Mouse (Mus musculus) MEL-GATA-1-ER (cell line): ENCODE measurements at regions not wholly inside any gene's neighbourhood (a gene's known extent, or its start where the extent isn't known, plus 50 kb on each side); places are given as distances from the start of the nearest gene placed in this dataset.

Source experiments
- DNase-seq: peaks from one replicate; pipeline ENCODE4 v3.0.0-alpha.2; 2012; ENCODE audit warnings: low read depth; ENCODE audit errors: extremely low read depth

DNA sequence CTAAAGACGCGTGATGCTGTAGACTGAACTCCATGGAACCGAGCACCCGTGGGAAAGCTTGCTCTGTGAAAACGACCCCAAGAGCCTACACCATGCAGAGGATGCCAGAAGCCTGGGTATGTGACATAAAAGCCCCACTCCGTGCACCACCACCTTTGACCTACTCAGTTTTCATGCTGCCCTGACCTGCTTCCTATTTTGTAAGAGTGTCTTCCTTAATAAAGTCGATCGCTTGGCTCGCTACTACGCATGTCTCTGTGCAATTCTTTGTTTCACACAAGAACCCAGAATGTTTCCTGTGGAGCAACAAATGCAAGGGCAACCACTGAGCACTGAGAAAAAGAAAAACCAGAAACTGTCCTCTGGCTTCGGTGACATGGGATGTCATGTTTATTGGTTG lies 60.5 kb downstream of the Sec61b start:
- DNase-seq: no peak

DNA sequence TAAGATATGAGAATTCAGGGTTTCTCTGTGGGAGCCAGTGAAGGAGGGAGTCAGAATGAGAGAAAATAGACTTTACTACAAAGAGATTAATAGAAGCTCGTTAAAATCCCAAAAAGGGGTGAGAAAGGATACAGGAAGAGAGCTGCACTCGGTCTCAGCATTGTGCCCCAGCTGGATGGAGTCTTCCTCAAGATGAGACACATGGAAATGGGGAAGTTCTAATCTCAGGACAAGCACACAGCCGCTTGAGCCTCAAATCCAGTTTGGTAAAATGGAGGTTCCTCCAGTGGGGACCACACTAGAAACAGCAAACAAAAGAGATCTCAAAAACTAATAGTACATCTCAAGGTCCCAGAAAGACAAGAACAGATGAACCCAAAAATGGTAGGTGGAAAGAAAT lies 93.2 kb downstream of the Sec61b start:
- peak; percentile 32 for DNase-seq

DNA sequence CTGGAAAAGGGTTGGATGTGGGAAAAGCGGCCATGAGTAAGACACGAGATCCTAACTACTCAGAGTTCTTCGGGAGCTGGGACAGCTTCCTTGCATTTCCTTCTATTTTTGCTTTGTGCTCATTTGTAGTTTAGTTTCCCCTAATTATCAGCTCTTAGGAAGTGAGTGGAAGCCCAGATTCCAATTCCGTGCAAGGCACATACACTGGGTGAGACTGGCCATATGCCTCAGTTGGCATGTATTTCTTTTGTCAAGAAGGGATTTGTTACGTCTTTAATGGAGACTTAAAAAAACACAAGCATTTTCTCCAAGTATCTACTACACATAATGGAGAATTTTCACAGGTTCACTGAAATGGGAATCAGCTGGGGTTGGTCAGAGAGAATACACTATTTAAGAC lies 96.4 kb downstream of the Sec61b start:
- no peak for DNase-seq

DNA sequence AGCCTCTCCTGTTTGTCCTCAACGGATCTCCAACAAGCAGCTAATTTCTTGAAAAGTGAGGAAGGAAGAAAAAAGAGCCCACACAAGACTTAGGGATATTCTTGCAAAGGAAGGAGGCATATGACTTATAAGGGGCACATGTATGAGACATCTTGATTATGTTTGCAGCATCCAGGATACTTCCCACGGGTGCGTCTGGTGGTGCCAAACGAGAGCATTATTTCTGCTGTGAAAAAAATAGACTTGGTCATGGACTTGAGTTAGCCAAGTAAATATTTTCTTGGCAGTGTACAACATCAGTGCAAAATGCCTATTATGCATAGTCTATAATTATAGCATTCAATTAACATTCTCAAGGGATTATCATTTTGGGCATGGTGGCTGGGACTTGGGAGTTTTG lies 101.6 kb downstream of the Sec61b start:
- DNase-seq: no peak

DNA sequence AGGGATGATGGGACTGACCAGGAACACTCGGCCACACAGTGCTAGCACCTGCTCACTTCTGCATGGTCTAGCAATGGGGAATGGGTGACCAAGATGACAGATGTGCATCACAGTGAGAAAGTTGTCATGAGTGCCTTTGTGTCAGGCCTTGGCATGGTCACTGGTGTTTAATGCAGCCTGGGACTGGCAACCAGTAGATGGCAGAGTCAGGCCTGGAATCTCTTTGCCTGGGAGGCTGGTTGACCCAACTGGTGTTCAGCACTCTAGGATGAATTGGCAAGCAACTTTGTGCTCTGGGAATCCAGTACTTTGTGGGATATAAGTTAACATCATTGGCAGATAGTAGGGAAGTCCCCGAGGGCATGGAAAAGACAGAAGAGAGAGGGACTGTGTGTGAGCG lies 103.0 kb downstream of the Sec61b start:
- DNase-seq: no peak

DNA sequence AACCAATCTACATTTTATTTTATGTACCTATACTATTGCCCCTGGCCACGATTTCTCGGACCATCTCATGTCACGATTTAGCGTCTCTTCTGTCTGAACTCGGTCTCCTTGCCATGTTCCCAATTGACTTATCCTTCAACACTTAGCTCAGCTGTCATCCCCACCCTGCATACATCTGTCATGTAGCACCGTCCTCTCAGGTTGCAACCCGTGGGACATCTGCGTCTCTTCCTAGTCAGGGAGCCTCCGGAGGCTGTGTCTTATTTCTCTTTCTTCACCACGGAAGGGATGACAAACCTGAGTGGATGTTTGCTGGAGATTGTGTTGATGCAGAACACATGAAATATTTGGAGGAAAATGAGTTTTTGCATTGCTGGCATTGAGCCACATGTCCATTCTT lies 104.2 kb downstream of the Sec61b start:
- no peak for DNase-seq

DNA sequence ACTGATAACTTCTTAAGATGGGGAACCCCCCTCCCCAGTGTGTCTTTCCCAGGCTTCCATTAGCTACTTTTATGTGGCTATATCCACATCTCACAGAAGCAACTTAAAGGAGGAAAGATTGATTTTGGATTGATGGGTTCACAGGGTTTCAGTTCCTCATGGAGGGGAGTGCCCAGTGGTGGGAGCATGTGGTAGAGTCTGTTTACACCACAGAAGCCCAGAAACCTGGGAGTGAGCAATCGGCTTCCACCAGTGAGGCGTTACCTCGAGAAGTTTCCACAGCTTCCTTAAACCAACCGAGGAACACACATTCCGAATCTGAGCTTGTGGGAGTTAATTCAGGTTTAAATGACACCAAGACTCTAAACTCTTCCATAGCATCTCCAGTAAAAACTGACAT lies 106.1 kb downstream of the Sec61b start:
- no peak for DNase-seq

DNA sequence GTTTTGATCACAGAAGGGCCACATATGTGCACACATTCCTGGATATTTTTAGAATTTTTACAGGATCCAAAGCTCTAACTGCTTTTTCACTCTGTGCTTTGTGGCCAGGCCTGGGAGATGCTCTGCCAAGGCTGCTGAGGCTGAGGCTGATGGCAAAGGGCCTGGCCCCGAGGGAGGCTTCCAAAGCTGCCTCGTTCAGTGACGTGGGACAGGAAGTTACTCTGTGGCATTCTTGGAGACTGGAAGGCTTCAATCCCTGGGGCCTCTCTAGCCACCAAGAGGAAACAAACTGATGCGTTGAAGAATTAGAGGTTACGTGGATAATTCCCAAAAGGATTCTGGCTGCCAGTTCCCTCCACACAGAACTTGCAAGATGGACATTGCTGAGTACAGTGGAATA lies 112.8 kb downstream of the Sec61b start:
- DNase-seq: no peak

DNA sequence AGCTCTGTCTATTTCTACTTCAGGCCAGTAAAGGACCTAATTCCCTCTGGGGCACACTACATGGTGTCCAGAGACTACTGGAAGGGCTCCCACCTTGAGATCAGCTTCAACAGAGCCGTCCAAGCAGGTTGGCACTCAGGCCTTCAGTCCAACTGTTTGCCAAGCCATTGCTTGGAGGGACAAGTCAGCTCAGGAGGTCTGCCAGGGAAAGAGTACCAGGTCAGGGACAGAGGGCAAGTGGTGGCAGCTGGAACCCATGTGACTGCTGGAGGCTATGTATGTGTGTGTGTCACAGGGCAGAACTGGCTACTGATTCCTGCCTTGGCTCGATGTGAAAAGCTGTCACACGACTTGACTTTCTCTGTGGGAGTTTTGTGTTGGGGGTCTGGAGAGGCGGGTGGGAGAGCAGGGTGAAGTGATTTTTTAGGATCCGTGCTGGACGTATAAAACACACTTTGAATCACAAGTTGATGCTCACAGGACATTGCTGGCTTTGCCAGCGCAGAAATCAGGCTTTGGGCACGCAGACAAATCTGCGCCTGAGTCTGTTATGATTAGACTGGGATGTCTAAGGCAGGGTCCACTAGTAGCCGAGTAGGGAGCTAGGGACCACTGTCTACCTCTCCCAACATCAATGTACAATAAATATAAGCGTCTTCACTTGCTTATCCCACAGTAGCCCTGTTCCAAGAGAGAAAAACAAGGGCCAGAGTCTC lies 118.0 kb downstream of the Sec61b start:
- no peak for DNase-seq

DNA sequence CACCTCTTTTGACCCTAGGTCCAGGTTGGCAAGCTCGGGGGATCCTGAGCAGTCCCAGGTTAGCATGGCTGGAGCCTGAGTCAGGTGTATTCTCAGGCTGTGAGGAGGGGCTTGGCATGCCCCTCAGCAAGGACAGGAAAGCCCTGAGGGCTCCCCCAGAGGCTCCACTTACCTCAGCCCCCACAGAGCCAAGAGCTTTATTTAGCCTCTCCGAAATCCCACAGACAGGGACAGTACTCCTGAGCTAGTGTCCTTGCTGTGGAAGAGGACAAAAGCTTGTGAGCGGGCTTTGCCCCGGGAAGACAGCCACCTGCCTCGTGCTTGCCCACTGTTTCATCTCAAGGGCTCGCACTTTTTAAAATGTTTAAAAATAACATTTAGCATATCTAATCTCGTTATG lies 118.7 kb downstream of the Sec61b start:
- no peak for DNase-seq

DNA sequence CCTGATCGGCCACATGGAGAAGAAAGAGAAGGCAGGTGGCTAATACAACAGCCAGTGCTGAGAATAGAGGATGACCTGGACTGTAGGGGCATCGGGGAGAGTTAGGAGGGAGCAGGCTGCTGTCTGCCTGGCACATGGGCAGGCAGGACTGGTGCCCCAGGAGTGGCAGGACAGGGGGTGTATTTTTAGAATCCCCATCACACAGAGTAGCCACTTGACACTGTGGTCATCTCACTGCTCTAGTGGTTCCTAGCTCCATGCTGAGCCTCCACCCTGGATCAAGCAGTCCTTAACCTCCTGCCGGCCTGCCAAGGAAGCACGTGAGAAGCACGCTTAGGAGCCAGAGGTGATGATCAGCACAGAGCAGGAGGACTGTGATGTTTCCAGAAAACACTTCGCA lies 119.7 kb downstream of the Sec61b start:
- DNase-seq: no peak

DNA sequence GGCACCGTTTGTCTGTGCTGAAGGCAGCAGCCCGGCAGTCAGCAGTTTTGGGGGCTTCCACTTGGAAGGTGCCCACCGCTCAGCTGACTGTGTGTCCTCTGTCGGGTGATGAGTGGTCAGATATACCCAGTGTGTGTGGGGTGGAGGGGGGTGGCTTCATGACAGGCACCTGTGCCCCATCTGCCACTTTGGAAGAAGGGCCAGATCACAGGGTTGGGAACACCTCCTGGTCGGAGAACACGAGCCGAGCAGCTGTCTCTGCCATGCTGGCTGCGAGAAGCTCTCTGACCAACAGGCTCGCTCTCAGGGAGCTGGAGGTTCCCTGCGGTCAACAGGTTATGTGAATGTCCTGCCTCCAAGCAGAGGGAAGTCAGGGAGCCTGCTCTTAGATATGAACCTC lies 121.4 kb downstream of the Sec61b start:
- DNase-seq: no peak

DNA sequence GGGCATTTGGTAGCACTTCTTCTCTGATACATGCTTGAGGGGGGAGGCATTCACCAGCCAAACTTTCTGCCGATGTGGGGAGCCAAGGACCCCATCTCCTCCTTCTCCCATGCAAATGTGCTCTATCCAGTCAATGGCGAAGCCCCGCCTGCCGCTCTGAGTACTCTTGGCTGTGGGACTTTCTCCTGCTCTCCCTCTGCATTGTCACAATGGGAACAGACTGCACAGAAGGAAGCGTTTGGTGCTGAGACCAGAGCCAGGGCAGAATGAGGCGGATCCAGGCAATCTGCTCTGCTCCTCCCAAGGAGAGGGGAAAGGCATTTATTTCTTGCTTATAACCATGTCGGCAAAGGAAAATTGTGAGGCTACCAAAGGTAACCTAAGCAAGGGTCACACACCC lies 123.1 kb downstream of the Sec61b start:
- no peak for DNase-seq

DNA sequence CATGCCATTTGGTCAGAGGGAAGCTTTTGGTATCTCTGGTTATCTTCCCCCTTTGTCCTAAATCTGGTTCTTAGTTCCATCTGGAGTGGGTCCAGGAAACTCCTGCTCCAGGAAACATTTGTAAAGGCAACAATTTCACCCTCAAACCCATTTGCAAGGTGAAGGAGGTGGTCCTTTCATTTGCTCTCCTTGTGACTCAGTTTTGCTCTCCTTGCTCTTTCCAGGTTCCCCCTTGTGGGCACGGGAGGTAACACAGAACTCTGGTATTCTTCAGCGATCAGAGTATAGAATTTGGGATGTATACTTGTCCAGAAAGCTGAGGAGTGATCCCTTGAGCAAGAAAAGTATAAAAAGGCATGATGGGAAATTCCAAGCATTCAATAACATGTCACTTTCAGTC lies 123.8 kb downstream of the Sec61b start:
- DNase-seq: no peak

DNA sequence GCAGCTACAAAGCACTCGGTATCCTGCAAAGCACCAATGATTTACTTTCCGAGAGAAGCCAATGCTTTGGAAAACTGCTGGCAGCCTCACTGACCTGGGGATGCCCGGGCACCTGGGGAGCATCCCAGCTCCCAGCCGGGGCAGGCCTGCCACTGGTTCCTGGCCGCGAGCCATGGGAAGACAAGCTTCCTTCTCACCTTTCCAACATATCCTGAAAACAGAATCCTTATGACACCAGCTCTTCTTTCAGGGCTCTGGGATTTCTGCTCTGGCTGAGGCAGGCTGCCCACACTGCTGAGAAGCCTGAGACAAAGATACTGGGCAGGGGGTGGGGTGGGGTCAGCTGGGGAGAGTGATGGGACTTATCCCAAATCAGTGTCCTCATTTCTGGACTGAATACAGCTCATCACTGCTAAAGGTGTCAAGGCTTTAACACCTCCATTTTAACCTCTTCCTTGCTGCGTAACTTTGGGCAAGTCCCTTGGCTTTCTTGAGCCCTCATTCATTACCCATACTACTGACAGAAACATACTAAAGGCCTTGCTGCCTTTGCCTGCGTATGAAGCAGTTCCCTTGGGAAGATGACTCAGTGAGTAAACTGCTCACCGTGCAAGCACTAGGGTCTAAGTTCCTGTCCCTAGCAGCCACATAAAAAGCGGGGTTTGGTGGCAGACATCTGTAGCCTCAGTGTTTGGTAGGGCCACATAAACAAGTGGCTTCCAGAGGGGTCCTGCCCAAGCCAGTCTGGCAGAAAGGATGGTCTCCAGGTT lies 127.0 kb downstream of the Sec61b start:
- DNase-seq: no peak

DNA sequence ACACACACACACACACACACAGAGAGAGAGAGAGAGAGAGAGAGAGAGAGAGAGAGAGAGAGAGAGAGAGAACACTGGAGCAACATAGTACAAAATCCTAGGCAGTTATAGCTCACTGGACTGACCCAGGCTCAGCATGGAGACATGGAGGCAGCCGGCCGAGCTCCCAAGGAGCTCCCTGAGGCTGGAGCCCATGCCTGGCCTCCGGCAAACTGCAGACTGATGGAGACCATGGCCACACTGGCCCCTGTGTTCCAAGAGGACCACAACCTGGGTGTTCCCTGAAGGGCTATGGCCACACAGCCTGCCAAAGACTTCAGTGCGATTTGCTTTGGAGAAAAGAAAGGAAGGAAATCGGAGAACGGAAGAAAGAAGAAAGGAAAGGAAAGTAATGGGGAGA lies 128.9 kb downstream of the Sec61b start:
- DNase-seq: no peak

DNA sequence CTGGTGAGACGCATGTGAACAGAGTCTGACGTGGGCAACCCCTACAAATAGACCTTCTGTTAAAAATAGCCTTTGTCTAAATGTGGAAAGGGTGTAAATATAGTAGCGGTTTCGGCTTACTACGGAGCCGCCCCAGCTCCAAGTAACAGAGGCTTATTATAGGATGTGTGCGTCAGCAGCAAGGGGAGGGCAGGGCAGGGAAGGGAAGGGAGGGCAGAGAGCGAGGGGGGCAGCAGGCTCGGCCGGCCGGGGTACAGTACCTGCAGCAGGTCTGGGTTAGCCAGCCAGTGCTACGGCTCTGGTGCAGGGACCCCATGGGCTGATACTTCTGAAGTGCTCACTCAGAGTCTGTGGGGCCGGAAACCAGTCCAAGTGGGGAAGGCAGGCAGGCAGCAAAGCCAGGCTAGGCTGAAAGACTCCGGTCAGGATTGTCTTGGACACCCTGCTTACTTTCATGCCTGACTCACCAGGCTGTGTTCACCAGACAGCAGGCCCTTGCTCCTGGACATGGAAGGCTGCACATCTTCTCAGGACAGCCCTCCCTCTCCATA lies 129.5 kb downstream of the Sec61b start:
- no peak for DNase-seq

DNA sequence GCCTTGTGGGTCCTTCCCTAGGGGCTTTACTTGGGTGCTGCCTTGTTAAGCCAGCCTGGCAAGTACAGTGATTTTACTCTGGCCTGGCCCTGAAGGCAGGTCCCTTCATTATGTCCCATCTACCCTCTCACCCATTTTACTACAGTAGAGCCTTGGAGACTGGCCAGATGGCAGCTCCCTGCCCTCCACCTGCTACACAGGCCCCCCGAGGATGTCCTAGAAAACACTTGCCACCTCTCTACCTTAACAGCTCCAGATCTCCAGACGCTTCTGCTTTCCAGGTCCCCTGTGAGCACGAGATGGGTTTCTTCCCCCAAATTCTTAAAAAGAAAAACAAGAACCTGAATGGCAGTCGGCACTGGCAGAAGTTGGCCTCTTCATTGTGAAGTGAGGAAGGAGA lies 131.2 kb downstream of the Sec61b start:
- DNase-seq: no peak

DNA sequence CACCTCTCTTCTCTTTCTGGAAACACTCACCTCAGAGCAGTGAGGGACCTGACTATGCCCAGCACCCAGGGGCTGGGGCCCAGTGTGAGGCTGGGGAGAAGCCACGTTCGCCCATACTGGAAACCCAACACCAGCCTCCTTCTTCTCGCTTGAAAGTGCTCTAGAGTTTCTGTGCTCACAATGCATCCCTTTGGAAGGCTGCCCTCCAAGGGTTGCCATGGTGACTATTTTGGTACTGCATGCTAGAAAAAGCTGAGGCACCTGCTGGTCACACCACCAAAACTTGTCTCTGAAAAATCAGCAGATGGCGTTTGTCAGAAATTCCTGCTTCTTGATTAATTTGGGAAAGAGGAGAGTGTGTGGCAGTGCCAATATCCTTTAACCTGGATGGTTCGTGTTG lies 134.2 kb downstream of the Sec61b start:
- no peak for DNase-seq

DNA sequence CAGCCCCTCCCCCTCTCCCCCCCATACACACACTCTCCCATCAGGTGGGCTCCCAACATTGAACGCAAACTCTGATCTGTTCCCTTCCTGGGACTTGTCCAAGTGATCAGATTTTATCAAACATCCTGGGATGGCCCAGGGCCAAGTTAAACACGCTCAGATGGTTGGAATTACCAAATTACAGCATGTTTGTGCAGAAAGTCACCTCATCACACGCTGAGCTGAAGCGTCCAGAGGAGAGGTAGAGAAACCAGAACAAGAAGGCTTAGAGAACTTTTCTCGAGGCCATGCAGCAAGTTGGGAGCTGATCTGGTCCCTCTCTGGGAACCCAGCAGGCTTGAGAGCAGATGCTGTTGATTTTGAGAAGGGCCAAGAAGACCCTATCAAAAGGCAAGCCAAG lies 136.5 kb downstream of the Sec61b start:
- no peak for DNase-seq

DNA sequence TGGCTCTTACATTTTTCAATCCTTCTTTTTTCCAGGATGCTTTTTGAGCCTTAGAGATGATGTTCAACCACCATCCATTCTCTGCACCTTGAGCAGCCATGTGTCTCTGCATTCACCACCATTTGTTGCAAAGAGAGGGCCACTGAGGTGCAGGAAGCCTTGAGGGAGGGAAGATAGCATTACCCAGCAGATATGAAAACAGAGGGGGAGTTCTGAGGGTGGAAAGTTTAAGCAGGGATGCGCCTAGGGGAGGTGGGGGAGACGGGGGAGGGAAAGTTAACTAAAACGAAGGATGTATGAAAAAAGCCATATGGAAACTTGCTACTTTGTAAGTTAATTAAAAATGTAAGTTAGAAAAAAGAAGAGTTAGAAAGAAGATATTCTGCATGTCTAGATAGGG lies 142.1 kb downstream of the Sec61b start:
- DNase-seq: no peak

DNA sequence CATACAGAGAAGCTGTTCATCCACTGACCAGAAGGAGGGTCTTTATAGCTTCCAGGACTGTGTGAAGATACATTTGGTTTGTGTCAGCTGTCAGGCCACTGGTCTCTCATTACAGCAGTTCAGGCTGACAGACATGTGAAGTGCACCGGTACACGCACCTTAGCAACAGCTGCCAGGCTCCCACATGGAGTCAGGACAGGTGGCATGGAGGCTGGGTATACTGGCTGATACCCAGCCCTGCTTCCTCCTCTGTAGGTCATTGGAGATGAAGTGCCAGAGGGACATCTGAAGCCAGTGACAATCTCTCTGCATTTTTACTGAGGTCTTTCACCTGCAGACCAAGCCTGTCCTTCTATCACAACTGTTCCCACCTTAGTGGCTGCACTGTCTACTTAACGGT lies 146.2 kb downstream of the Sec61b start:
- no peak for DNase-seq
